Mouse (Mus musculus) CD8-positive naive resting alpha-beta T cell, adult 2 months (primary cell): ENCODE results near the gene Slc39a8.

ENCODE experiments used
- DNase-seq, 2 experiments: peaks; one replicate each; pipeline ENCODE4 v3.0.0; 2022; ENCODE audit warnings: low read depth in 2 of 2, low spot score in 2 of 2

The Slc39a8 gene

DNA sequence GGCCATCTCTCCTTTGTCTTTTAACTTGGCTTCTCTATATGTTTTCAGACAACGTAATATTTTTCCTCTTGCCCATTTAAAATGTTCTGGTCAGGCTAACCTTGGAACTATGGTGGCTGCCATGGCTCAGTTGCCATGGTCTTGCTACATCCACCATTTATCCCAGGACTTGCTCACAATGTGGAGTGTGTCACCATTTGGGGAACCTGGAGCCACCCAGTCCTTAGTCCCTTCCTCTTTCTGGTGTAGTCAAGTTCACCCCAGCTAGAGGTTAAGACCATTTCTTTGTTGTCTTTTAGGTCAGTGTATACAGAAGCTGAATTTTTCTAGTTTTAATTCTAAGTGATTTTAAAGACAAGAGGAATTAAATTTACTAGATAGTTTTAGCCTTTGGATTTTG is 80.7 kb downstream of the Slc39a8 start:
- no peak for DNase-seq

DNA sequence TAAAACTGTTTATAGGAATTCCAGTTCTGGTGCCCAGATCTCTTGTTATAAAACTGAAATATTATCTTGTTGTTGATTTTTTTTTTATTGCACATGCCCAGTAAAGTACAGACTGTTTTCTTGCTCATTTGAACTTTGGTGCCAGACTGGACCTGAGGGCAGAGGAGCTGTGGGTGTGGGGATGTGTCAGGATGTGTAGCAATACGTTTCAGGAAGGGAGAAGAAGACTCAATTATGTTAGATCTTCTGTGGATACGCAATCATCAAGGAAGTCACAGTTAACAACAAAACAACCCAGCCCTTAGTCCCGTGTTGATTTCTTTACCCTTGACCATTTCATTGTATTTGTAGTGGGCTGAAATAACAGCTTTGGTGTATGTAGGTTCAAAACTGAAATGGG is 81.9 kb downstream of the Slc39a8 start:
- no peak for DNase-seq

DNA sequence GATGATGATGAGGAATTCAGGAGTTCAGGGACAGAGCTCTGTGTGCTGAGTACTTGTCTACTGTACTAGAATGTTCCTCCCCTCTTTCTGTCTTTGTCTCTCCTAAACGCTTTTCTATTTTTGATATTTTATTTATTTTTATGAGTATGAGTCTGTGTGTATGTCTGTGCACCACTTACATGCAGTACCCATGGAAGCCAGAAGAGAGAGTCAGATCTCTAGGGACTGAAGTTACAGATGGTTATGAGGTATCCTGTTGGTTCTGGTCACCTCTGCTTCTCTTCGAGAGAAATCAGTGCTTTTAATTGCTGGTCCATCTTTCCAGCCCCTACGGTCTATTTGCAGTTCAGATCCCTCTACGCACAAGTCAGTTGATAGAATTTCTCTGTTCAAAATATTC is 90.9 kb downstream of the Slc39a8 start:
- DNase-seq, result no peak

DNA sequence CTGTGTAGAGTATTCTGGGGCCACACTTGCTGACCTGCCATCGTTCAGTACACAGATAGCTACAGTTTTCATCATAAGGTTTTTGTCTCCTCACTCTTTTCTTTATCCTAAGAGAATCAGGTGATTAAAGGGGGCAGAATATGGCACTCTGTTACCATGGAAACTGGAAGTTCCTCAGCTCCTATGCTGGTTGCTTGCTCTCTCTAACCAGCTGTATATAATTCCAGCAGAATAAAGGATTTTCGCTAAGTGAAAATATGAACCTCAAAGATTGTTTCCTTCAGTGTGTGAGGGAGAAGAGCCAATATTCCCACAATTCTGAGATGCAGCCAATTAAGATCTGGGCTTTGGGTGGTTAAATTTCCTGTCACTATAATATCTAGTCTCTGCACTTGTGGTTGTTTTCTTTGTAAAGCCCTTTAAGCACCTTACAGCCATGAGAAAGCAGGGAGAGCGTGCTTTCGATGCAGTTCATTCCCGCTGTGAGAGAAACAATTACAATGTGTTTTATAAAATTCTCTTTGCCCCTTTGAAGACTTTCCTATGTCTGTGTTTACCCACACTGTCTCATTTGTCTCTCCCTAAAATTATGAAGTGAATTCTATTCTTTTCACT is 93.6 kb downstream of the Slc39a8 start:
- no peak for DNase-seq

DNA sequence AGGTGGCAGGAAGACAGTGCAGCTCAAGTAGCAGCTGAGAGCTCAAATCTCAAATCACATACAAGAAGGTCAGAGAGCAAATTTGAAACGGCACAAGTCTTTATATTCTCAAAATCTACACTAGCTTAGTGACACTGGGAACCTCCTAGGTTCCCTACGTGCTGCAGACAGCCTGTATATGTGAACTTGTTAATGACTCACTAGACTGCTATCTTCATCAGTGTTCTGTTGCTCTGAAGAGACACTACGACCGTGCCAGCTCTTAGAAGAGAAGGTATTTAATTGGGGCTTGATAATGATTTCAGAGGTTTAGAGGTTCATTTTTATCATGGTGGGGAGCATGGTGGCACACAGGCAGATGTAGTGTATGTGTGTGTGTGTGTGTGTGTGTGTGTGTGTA is 94.2 kb downstream of the Slc39a8 start:
- no peak for DNase-seq

DNA sequence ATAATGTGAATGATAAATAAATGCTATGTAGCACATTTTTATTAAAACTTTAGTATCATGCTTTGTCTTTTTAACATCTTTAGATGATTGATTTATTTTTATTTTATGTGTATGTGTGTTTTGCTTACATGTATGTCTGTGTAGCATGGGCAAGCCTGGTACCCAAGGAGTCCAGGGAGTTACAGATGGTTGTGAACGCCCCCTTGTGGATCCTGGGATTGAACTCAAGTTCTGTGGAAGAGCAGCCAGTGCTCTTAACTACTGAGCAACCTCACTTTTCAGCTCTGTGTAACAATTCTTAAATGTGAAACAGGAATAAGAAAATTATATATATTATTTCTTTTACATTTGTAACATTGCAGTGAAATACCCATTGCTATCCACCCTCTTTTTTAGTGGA is 101.7 kb downstream of the Slc39a8 start:
- no peak for DNase-seq

DNA sequence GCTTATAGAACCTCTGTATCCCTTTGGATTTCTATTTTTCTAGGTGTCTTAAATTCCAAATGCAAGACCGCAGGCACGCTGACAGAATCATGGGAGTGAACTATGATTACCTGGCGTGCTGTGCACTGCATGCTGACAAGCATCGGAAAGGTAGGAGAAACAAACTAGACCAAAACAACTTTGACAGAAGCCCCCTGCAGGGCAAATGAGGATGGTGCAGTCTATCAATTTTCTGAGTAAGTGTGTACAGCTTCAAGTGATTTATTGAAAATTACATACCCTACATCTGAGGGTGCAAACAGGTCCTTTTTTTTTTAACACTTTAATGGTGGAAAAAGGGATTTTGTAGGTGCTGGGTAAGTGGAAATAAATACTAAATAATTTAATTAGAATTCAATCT is 103.1 kb downstream of the Slc39a8 start:
- DNase-seq, result peak in 1 of 2 experiments; percentile 2

DNA sequence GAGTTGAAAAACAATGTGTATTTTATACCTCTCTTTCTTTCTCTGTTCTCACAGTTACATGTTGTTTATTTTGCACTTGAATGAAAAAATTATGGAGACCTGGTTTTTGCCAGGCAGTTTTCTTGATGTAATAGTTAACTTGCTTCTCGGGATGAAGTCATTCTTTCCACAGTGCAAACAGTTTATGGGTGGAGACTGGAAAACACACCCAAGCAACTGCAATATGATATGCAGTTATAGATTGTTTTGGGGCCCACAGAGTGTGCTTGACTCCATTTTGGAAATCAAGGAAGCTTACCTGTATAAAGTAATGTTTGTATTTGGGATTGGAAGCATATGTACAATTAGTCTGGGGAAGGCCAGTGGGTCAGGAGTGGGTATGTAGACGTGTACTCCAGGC is 112.4 kb downstream of the Slc39a8 start:
- no peak for DNase-seq
